Mouse (Mus musculus) C2C12 (cell line): ENCODE measurements around the gene Dlg5. TPM values are rescaled to one million over a fixed set of nuclear protein-coding genes. Genes with fewer than 3 reads are reported as not detected.
A peak's percentile ranks its signal among the peaks of the same experiment; 100 is the strongest.

ENCODE experiments used
- H3K27me3 ChIP-seq: one replicate; pipeline ENCODE4 v1.6.1; 2011; ENCODE audit not compliant: control insufficient read depth, insufficient read depth, insufficient read length
- H3K36me3 ChIP-seq: one replicate; pipeline ENCODE4 v1.6.1; 2011; ENCODE audit not compliant: control insufficient read depth, insufficient read depth
- H3K4me3 ChIP-seq: one replicate; pipeline ENCODE4 v1.5.1; 2011; ENCODE audit warnings: mild to moderate bottlenecking, control low read depth; ENCODE audit not compliant: poor library complexity, insufficient read depth, severe bottlenecking
- H3K79me2 ChIP-seq: one replicate; pipeline ENCODE4 v1.6.1; 2011; ENCODE audit not compliant: control insufficient read depth, insufficient read depth
- H3K79me3 ChIP-seq: one replicate; pipeline ENCODE4 v1.6.1; 2011; ENCODE audit warnings: low read depth, control low read depth
- H3ac ChIP-seq: one replicate; pipeline ENCODE3; 2011; ENCODE audit warnings: low read depth; ENCODE audit not compliant: control insufficient read depth, insufficient read length
- CEBPB ChIP-seq: IDR thresholded peaks from one replicate; pipeline ENCODE4 v1.6.1; 2011; ENCODE audit warnings: low read depth, mild to moderate bottlenecking, control low read depth, moderate library complexity
- CTCF ChIP-seq: IDR thresholded peaks from one replicate; pipeline ENCODE4 v1.5.1; 2011; ENCODE audit not compliant: control insufficient read depth, insufficient read depth, insufficient read length
- FOSL1 ChIP-seq: IDR thresholded peaks from one replicate; pipeline ENCODE4 v1.8.0; 2011; ENCODE audit warnings: mild to moderate bottlenecking, low read length; ENCODE audit not compliant: poor library complexity, insufficient read depth, severe bottlenecking
- MAX ChIP-seq: IDR thresholded peaks from one replicate; pipeline ENCODE4 v1.6.1; 2011; ENCODE audit warnings: mild to moderate bottlenecking, control low read depth
- MYOD1 ChIP-seq: IDR thresholded peaks from one replicate; pipeline ENCODE4 v1.6.1; 2011; ENCODE audit warnings: low read depth; ENCODE audit not compliant: control insufficient read depth, insufficient read length
- MYOG ChIP-seq: IDR thresholded peaks from one replicate; pipeline ENCODE4 v1.6.1; 2011; ENCODE audit not compliant: control insufficient read depth, insufficient read length; ENCODE audit errors: extremely low read depth
- USF1 ChIP-seq: IDR thresholded peaks from one replicate; pipeline ENCODE4 v1.6.1; 2011; ENCODE audit warnings: low read depth, mild to moderate bottlenecking, control low read depth, moderate library complexity
- polyA plus RNA-seq: library from polyadenylated mRNA; unstranded; fragments of >200 nt; fragmentation: generic; extraction: Trizol; gene quantifications from one replicate; pipeline ENCODE4 v1.2.1, GENCODE M21; 2012; ENCODE audit warnings: missing spikeins

Gene Dlg5
- polyA plus RNA-seq, 1 experiment, result 59.6 TPM

- no peaks in the 10 kb centered on the region for H3K27me3 ChIP-seq
- H3K4me3 ChIP-seq, result no peak overlapping the region
- peak overlapping the region; percentile 36 for H3ac ChIP-seq
- H3K36me3 ChIP-seq, result peaks cover 8% of the 10 kb centered on the region
- TF ChIP-seq CEBPB (no peak), MYOG (no peak), FOSL1 (peak; percentile 71), MYOD1 (peak; percentile 95), USF1 (no peak), CTCF (no peak), MAX (peak; percentile 73)
- H3K79me2 ChIP-seq, result peaks cover 96% of the 10 kb centered on the region
- H3K79me3 ChIP-seq, result peaks cover 75% of the 10 kb centered on the region
These were observed 38.9 kb downstream of the Dlg5 start for GRCm38 (mm10) chr14:24206736-24207359.

GRCm38 (mm10) chr14:24206314-24206713, 39.4 kb downstream of the Dlg5 start:
- Histone ChIP-seq H3K27me3 (no peaks in the 10 kb centered on the region), H3K4me3 (no peak overlapping the region), H3K36me3 (peaks cover 8% of the 10 kb centered on the region), H3ac (no peak overlapping the region), H3K79me2 (peaks cover 96% of the 10 kb centered on the region), H3K79me3 (peaks cover 77% of the 10 kb centered on the region)
- TF ChIP-seq CTCF, result no peak
- TF ChIP-seq CEBPB, result no peak
- no peak for TF ChIP-seq FOSL1
- TF ChIP-seq MYOG, result no peak
- no peak for TF ChIP-seq USF1
- TF ChIP-seq MAX, result no peak
- no peak for TF ChIP-seq MYOD1

- no peak for TF ChIP-seq CTCF
- no peak for TF ChIP-seq MAX
- TF ChIP-seq USF1, result no peak
- no peak for TF ChIP-seq FOSL1
- TF ChIP-seq CEBPB, result no peak
- TF ChIP-seq MYOD1, result no peak
- TF ChIP-seq MYOG, result no peak
- Histone ChIP-seq H3K79me3 (peaks cover 74% of the 10 kb centered on the region), H3ac (no peak overlapping the region)
These were observed 40.3 kb downstream of the Dlg5 start for GRCm38 (mm10) chr14:24205281-24205871.

GRCm38 (mm10) chr14:24203210-24203609, 42.5 kb downstream of the Dlg5 start:
- TF ChIP-seq FOSL1, result no peak
- no peak for TF ChIP-seq CEBPB
- no peak for TF ChIP-seq USF1
- TF ChIP-seq MAX, result no peak
- TF ChIP-seq MYOD1, result no peak
- TF ChIP-seq MYOG, result no peak
- no peak for TF ChIP-seq CTCF
- Histone ChIP-seq H3K36me3 (peaks cover 4% of the 10 kb centered on the region), H3K4me3 (no peak overlapping the region), H3ac (no peak overlapping the region), H3K27me3 (no peaks in the 10 kb centered on the region), H3K79me3 (peaks cover 56% of the 10 kb centered on the region), H3K79me2 (peaks cover 96% of the 10 kb centered on the region)

More at GRCm38 (mm10) chr14:24205281-24205871, 40.3 kb downstream of the Dlg5 start:
- Histone ChIP-seq H3K27me3 (no peaks in the 10 kb centered on the region), H3K4me3 (no peak overlapping the region), H3K79me2 (peaks cover 96% of the 10 kb centered on the region), H3K36me3 (peaks cover 8% of the 10 kb centered on the region)

GRCm38 (mm10) chr14:24200771-24201170, 44.9 kb downstream of the Dlg5 start:
- Histone ChIP-seq H3K79me3 (peaks cover 50% of the 10 kb centered on the region), H3K36me3 (peaks cover 18% of the 10 kb centered on the region)

More at GRCm38 (mm10) chr14:24200771-24201170, 44.9 kb downstream of the Dlg5 start:
- Histone ChIP-seq H3K27me3 (no peaks in the 10 kb centered on the region), H3ac (no peak overlapping the region), H3K79me2 (peaks cover 100% of the 10 kb centered on the region), H3K4me3 (no peak overlapping the region)
- TF ChIP-seq MYOD1 (no peak), MAX (no peak), MYOG (no peak), CEBPB (no peak), USF1 (no peak), FOSL1 (no peak), CTCF (no peak)
